Mouse (Mus musculus) embryo, embryonic 11.5 days (tissue): Measurements from ENCODE around the gene Cdk2ap2.
"Not testable (repeated sequence)": the region's sequence is repeated elsewhere in the genome, so short reads cannot be mapped to it uniquely, and the experiment has no call there.

Experiments
- DNase-seq: peaks from one replicate; pipeline ENCODE4 v3.0.0-alpha.2; 2012; ENCODE audit warnings: low read depth, low spot score

Gene Cdk2ap2

DNA sequence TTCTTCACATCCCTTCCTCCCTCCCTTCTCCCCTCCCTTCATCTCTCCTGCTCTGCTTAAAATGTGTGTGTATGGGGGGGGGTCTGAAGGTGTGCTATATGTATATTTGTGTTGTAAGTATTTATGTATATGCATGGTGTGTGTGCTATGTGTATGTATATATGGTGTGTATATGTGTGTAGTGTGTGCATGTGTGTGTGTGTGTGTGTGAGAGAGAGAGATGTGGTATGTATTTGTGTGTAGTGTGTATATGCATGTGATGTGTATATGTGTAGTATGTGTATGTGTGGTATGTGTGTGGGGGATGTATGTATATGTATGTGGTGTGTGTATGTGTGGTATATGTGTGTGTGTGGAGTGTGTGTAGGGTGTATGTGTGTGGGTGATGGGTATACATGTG, 30.1 kb upstream of the Cdk2ap2 start:
- no peak for DNase-seq

DNA sequence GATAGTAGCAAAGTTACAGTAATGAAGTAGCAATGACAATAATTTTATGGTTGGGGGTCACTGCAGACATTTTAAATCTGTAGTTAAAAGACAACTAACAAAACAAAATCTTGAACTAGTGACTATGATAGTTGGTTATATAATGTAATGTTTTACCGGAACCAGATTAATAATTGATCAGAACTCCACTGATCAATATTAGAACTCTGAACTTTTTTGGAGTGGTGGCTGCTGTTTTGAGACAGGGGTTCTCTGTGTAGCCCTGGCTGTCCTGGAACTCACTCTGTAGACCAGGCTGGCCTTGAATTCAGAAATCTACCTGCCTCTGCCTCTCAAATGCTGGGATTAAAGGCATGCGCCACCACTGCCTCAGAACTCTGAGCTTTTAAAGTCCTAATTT, 28.7 kb upstream of the Cdk2ap2 start:
- not testable (repeated sequence) for DNase-seq

DNA sequence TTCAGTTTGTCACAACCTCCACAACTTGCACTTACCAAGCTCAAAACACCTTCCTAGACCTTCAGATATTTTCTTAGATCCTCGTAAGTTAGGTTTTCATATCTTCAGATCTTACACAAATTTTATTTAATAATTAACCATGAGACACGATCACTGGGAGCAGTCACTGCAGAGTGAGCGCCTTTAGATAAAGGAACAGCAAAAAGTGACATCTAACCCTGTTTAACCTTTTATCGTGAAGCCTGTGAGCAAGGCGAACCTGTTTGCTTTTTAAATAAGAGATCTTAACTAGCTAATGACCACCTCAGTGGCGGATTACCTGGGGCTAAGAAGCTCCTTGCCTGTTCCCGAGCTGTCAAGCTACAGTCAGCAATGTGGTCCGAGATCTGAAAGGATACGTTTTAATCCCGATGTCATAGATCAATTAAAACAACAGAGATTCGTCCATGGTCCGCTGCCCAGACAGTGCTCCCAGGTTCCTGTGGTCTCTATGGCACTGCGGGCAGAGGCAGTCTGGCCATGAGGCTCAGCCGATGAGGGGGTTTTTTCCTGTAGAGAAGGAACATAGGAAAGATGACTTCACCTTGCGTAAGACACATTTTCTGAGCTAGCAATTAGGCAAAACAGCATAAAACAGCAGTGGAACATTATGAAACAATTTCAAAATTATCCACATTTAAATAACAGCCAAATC, 28.1 kb upstream of the Cdk2ap2 start:
- DNase-seq: no peak

DNA sequence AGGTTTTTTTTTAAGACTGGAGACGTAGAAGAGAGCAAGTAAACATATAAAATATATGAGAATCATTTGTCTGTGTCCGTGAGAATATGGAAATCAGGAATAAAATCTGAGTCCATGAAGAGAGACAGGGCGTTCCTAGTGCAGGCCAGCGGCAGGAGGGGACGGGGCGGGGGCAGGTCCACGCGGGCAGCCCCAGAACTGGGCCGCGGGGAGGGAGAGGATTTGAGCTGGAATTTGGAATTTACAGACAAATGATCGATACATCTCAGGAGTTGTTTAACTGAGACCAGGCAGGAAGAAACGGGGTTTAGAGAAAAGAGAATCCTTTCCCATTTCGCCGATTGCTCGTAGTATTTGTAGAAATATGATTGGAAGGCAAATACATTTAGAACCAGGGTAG, 26.7 kb upstream of the Cdk2ap2 start:
- no peak for DNase-seq

DNA sequence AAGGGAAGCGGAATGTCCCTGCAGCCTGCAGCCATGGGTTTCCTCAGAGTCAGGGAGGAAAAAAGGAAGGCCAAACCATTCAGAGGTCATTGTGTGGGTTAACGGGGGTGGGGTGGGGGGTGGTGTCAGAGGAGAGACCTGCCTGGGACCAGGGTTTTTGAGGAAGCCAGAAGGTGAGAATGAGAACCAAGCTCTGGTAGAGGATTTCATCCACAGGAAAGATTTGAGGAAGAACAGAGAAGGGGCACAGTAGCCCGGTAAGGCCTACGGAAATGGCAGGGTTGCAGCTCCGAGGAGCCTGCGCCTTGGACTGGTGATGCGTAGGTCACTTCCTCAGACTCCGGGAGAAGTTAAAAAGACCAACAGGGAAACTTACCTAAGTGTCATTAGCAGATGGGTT, 26.2 kb upstream of the Cdk2ap2 start:
- no peak for DNase-seq

DNA sequence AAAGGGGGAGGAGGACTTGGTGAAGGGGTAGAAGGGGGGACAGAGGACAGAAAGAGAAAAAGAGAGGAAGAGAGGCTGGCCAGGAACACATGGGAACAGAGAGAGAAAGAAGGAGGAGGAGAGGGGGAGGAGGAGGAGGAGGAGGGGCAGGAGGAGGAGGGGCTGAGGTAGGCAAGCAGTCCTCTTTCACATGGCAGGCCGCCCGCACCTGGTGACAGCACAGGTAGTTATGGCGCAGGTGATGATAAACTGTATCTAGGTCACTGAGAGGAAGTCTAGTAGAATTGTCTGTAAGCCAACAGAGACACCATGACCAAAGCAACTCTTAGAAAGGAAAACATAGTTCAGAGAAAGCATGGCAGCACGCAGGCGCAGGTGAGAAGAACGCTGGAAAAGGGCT, 25.6 kb upstream of the Cdk2ap2 start:
- no peak for DNase-seq

DNA sequence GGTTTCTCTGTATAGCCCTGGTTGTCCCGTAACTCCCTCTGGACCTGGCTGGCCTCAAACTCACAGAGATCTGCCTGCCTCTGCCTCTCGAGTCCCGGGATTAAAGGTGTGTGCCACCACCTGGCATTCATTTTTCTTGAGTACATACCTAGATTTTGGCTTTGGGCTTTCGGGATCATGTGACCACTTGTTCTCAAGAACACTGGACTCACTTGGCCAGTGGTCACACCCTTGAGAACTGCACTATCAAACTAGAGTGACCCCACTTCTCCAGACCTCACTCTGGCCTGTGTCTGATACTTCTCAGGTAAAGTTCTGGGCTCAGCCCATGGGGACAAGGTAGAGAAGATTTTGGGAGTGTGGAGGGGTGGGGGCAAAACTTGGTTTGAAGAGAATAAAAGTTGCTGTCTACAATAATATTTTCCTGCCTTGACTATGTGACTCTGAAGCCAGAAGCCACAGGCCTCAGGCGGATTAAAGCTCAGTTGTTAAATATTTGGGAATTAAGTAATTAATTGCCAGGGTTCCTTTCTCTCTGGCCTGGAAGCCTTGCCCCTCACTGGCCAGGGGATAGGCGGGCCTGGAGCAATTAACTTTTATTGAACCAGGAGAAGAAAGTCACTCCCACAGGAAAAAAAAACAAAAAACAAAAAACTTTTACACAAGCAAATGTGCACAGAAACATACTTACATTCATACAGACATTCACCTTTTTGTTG, 24.1 kb upstream of the Cdk2ap2 start:
- no peak for DNase-seq

DNA sequence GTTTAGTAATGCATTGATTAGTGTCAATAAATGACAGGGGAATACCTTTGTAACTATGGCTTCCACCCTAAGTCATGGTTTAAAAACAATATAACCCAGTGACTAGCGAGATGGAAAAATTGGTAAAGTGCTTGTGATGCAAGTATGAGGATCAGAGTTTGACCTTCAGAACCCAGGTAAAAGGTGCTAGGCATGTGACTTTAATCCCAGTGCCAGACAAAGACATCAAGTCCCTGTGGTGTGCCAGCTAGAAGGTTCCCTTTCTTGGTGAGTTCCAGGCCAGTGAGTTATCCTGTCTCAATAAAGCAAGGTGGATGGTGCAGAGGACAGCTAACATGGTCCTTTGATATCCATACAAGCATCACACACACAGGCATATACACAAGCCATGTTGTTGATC, 21.5 kb upstream of the Cdk2ap2 start:
- no peak for DNase-seq

DNA sequence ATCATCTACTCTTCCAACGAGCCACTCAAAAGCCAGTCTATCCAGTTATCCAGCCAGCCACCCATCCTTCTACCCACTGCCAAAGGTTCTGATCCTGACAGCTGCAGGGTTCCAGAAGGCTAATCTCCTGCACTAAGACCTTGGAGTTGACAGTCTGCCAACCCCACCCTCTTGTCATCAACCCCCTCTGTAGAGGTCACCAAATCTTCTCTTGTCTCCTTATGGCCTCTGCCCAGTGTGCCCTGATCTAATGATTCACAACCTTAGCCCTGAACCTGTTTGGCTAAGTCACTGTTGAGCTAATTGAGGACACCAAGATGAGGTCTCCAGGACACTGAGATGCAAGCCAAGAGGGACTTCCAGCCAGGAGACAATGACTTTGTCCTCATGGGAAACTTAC, 17.4 kb upstream of the Cdk2ap2 start:
- no peak for DNase-seq

DNA sequence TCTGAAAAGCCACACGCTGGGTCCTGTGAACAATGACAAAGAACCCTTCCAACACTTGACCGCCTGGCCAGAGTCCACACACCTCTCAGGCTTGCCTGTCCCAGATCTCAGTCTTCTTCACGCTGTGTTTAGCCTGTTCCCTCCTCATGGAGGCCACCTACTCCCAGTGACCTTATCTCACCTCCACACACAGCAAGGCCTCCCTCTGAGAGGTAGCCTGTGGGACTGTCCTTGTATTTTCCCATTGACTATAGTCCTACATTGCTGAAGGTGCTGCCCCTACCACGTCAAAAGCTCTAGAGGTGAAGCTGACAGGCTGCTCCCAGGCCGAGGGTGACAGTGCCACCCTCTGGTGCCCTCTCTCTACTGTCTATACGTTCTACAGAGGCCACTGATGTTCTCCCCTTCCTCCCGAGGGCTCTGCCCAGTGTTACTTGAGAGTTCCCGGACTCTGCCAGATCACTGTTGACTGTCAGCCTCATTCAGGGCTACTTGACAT, 16.4 kb upstream of the Cdk2ap2 start:
- no peak for DNase-seq

DNA sequence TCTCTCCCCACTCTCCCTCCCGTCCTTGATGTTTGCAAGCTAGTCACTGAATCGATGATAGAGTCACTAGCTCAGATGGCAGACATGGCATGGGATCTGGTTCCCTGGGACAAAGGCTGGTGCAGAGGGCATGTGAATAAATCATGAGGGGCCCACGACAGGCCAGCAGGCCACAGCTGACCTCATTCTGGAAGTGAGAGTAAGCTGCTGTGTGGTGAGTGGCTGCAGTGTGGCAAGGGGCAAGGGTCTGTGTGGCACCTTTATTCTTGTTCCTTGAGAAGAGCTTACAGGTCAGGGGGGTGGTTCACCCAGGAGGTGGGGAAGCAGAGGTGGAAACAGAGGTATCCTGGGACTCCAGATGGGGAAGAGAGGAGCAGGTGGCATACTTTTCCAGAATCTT, 15.6 kb upstream of the Cdk2ap2 start, which contains the start of gene Cabp2:
Gene Cabp2 (plus strand): TSS at position 185 of the 400 bp plus-strand sequence.
- no peak for DNase-seq

DNA sequence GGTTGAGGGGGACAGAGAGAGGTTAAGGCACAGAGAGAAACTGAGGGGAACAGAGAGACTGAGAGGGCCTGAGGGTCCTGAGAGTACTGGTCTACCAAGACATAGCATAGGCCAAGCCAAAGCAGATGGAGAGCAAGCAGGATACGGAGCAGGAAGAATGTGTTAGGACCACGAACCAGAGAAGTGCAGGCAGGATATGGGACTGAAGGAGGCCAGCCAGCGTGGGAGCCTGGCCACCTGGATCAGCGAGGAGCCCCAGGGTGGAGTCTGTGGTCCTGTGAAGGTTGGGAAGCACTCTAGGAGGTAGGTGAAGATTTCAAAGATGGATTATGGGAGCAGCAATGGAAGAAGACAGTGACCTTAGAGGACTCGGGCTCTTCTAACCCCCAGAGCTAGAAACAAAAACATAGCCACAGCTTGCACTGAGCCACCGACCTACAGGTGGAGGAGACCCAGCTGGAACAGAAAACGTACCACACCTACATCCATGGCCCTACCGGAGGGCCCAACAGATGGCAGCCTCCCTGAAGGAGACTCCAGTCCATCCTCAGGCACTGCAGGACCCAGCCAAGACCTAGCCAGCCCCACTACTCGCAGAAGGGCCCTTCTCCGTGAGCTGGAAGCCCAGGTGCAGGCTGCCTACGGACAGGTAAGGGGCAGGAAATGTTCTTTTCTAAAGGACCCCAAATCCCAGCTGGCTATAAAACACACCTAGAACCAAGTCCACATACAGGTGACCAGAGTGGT, 14.6 kb upstream of the Cdk2ap2 start:
- no peak for DNase-seq

DNA sequence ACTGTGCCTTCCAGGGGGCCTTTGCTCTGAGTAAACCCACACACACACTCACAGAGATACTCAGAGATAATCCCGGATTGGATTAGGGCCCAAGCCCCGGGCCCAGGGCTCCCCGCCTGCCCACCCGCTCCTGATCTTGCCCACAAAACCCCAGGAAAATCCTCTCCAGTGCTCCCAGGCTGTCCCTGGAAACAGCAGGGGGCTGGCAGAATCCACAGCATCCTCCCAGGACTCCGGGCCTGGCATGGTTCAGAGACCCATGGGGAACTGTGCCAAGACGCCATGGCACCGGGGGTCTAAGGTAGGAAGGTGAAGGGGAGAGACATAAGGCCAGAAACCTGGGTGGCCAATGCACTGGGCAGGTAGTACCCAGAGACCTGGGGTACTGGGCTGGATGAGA, 13.7 kb upstream of the Cdk2ap2 start:
- no peak for DNase-seq

DNA sequence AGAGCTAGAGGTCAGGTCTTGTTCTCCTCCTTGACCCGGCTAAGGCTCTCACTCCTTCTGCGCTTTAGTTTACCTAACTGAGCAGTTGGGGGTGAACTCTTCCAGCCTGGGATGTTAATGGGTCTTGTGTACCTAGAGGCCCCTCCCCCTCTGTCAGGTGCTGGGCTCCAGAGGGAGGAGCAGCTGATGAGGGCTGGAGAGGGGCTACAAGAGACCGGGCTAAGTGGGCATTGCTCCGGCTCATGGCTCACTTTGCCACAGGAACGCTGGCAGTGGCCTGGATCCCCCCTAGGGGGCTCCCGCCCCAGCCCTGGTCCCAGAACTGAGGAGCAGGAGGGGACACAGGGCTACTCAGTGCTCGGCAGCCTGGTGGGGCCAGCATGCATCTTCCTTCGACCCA, 13.2 kb upstream of the Cdk2ap2 start:
- no peak for DNase-seq

DNA sequence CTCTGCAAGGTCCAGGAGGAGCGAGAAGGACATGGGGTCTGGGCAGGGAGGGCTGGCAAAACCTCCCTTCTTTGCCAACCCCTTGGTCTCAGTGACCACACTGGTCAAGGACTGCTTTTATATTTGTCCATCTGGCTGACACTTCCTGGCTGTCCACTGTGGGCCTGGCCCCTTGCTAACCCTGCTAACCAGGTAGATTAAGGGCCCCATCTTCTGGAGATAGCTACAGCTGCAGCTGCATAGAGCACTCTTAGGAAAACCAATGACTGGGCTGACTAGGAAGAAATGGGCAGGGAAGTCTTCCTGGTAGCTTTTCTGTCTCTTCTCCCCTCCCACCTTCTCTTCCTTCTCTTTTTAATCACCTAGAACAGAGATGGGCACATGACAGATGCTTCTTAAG, 12.0 kb upstream of the Cdk2ap2 start:
- DNase-seq: no peak

DNA sequence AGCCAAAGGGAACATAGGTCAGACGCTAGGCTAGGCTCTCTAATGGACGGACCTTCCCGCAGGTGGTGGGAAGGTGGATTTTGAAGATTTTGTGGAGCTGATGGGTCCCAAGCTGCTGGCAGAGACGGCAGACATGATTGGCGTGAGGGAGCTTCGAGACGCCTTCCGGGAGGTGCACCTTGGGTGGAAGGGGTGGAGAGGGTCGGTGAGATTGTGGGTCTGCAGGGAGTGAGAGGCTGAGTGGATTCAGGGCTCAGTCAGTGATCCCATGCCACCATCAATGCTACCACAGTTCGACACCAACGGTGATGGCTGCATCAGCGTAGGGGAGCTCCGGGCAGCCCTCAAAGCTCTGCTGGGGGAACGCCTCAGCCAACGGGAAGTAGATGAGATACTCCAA, 10.8 kb upstream of the Cdk2ap2 start:
- no peak for DNase-seq

DNA sequence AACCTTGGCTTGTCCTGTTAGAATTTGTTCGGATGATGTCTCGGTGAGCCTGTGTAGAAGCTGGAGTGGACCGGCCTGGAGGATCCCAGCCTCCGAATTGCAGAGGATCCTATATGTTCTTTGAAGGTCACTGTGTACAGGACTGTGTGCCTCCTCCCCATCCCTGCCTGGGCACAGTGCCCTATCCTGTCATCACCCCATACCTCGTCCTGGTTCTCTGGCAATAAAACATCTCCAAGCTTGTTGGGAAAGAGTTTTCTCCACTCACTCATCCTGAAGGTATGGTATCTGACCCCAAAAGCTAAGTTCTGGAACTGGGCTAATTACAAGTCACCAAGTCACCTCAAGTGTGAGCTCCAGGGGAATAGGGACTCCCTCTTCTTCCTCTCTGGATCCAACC, 9.9 kb upstream of the Cdk2ap2 start:
- no peak for DNase-seq

DNA sequence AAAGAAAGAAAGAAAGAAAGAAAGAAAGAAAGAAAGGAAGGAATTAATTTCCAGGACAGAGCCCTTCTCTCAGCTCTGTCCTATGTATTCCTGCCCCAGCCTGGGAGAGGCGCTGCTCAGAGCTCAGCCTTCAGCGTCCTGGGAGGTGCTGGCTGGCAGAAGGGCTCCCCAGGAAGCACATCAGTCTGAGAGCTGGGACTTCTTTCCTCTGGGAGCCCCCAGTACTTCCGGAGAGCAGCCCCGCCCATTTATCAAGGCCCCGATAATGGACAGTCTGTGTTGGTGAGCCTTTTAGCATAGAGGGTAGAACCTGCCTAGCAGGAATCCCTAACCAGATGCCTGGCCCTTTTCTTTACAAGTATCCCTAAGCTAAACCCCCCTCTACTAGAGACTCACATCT, 8.8 kb upstream of the Cdk2ap2 start:
- no peak for DNase-seq

DNA sequence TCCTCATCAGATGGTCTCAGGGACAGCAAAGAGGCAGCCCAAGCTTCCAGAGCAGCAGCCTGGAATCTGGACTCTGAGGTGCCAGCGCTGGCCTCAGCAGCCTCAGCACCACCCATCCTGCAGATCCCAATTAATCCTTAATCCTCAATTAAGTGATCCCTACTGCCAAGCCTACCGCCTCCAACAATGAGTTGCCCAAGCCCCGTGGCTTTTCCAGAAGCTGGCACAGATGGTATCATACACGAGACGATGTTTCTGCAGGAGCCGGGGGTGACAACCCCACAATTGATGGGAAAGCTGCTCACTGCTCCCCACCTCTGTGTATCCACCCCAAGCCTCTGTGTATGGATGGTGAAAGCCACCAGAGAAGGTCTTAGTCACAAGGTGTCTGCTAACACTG, 7.9 kb upstream of the Cdk2ap2 start:
- DNase-seq: no peak

DNA sequence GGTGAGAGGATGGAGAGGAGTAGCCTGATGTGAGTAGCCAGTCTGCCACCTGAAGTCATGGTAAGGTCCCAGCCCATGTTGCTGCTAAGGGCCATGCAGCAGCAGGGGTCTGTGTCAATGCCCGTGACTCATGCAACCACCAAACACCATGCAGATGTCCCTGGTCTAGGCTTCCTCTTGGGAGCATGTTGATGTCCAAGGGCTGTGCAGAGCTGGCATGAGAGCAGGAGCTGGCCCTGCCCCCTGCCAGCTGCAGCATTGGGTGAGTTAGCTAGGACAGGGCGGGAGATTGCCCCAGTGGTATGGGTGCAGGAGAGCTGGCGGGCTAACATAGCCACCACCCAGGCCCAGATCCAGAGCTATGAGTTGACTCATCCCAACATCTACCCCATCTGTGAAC, 6.5 kb upstream of the Cdk2ap2 start:
- DNase-seq: no peak

DNA sequence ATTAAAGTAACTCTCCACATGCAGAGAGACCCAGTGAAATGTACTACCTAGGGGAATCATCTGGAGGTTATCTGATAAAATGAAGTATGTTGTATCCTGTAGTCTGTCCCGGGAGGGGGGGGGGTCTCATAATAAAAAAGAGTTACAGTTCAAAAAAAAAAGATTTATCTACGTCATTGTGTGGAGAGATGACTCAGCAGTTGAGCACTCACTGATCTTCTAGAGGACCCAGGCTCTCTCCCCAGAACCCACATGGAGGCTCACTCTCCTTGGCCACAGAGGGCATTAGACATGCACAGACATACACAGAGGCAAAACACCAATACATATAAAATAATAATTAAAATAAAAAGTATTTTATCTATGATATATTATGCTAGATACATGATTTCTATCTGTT, 5.6 kb upstream of the Cdk2ap2 start:
- DNase-seq: no peak

DNA sequence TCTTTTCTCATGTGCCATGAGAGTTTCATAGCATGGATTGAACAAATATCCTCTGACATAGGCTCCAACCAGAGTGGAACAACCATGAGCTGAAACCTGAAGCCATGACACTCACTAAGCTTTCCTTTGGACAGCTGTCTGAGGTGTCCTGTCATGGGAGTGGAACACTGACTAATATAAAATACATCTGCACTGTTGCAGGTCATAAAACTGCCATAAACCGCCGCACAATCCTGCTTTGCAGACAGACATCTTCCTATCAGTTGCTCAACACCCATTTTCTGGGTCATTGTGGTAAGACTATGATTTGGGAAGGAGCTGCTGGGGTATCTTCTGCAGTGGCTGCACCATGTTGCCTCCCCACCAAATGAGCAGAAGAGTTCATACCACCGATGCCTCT, 4.2 kb upstream of the Cdk2ap2 start:
- DNase-seq: no peak

DNA sequence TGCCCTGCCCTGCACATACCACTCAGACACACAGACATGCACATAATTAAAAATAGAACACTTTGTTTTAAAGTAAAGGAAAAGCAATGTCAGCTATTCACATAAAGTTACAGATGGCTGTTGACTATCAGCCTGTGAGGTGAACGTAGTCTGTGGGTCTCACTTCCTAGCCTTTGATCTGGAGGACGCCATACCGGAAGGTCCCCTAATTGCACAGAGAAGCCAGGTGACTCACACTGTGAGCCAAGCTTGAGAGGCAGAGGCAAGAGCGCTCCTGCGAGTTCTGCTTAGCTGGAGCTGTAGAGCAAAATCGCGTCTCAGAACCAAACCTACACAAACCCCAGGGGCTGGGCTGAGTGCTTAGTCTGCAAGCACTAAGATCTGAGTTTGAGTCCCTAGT, 3.2 kb upstream of the Cdk2ap2 start:
- no peak for DNase-seq
